Mouse (Mus musculus): ENCODE measurements around the gene Lrrc8b.

Gene Lrrc8b

GRCm38 (mm10) chr5:105425587-105425986 lies 10.0 kb downstream of the Lrrc8b start:
- no peak for DNase-seq

DNA sequence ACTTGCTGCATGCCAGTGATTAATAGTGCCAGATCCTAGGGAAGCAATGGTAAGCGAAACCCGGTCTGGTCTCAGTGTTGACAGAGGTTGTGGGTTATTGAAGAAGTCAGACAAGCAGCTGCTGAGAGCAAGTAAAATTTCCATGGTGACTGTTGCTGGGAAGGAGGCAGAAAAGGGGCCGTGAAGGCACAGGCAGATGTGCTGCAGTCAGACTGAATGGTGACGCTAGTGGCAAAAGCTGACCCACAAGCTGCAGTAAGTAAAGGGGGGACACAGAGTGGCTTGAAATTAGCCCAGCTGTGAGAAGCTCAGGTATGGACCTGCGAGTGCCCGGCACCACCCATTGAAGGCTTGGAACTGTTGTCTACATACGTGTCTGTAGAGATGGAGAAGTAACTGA lies 11.8 kb downstream of the Lrrc8b start:
- no peak for DNase-seq

DNA sequence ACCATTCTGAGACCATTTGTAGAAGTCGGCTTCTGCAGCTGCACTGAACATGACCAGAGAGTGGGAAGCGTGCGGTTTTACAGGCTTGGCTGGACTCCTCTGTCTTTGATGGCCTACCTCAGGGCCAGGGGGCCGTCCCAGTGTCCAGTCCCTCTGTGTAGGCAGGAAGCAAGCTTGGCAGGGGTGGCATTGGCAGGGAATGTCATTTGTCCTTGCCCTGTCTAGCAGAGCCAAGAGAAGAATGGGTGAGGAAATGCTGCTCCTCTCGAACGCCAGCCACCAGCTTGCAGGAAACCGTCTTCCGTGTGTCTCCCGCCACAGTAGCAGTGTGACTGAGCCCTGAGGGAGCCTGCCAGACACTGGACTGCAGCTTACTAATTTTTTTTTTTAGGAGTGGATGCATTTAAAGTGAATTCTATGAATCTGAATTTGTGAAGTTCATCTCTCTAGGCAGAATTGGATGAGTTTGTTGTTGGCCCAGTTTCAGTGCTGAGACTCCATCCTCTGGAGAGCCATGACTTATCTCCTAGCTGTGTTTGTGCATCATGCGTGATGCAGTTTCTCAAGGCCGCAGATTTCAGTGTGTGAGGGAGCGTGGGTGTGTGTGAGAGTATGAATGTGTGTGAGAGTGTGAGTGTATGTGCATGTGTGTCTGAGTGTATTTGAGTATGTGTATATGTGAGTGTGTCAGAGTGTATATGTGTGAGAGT lies 12.8 kb downstream of the Lrrc8b start:
- peak; percentile 73 for DNase-seq

DNA sequence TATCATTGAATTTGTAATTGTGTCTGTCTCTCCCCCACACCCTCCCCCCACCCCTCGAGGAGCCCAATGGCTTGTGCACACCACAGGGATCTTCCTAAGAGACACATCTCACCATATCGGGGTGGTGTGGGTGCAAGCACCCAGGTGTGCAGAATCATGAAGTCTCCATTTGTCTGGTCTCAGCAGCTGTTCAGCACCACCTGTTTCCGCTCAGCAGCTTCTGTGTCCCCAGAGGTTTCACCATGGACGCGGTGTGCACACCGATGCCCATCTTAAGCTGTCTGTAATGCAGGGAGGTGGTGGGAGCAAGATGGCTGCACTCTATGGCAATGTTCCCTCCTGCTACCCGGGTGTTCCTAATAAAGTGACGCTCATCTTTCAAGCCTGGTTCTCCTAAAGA lies 14.6 kb downstream of the Lrrc8b start:
- no peak for DNase-seq

GRCm38 (mm10) chr5:105439608-105440007 lies 24.0 kb downstream of the Lrrc8b start:
- no peak for DNase-seq

DNA sequence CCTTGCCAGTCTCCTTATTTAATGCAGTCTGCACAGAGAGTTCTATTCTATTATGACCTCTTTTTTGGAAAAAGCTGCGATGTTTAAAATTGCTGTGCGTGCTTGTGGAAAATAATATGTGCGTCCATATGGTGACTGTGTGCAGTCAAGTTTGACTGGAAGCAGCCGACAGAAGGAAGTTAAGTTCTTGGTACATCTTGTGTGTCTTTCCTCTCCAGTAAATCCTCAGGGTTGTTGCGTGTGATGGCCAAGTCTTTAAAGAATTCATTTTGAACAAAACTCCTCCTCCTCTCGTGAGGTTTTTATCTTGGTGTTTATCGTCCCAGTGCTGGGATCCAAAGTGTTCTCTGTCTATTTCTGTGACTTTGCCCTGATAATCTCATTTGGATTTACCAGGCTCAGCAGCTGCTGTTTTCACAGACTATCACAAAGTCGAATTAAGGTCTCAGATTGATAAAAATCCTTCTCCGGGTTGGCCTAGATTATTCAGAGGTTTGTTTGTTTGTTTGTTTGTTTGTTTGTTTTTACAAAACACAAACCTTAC lies 25.5 kb downstream of the Lrrc8b start:
- no peak for DNase-seq

GRCm38 (mm10) chr5:105442212-105443000 lies 26.8 kb downstream of the Lrrc8b start:
- DNase-seq, result no peak

GRCm38 (mm10) chr5:105443057-105443815 lies 27.7 kb downstream of the Lrrc8b start:
- no peak for DNase-seq

- no peak for DNase-seq
Observed at GRCm38 (mm10) chr5:105445686-105446085, 30.1 kb downstream of the Lrrc8b start.

DNA sequence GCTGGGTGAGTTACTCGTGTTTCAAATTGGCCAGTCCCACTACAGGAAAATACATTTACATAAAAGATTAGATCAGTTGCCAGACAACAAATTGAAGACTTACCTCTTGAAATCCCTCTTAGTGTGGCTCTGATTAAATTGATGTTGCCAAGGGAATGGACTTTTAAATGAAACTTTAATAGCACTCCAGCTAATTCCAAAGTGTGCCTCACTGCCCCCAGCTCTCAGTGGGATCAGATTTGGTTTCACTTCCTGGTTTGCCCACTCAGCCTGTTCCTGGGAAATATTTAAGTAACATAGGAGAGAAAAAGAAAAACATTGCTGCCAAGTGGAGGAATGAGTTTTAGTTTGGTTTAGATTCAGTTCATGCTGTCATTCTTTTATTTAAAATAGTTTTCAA lies 38.5 kb downstream of the Lrrc8b start:
- DNase-seq, result no peak

DNA sequence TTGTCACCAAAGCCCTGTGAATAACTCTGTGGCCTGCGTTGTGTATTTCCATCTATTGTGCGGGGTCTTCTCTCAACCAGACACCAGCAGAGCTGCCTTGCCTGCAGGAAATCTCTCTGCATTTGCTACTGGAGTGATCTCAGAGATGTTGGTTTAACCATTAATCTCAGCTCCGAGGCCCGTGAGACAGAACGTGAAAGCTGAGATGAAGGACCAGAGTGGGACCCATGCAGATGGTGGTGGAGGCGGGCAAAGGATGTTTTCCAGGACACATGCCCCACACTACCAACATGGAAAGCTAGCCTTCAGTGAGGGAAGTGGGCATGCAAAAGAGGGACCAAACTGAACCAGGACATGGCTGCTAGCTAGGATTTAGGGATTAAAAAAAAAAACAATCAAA lies 43.5 kb downstream of the Lrrc8b start:
- DNase-seq, result no peak

GRCm38 (mm10) chr5:105460551-105460950 lies 45.0 kb downstream of the Lrrc8b start:
- no peak for DNase-seq

- no peak for DNase-seq
Observed at GRCm38 (mm10) chr5:105461076-105461475, 45.5 kb downstream of the Lrrc8b start.

DNA sequence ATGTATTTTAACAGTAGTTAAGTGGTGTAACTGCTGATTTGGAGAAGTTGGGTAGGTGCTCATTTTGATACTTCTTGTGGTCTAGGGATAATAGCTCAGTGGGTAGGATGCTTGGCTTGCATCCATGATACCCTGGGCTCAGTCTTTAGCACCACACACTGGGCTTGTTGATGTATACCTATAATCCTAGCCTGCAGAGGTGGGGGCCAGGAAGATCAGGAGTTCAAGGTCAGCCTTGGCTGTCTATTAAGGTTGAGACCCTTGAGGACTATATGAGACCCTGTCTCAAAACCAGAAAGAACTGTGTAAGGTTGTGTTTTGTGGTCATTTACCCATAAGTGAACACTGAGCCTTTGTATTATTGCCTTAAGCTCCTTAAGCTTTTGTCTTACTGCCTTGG lies 49.1 kb downstream of the Lrrc8b start:
- DNase-seq, result no peak

DNA sequence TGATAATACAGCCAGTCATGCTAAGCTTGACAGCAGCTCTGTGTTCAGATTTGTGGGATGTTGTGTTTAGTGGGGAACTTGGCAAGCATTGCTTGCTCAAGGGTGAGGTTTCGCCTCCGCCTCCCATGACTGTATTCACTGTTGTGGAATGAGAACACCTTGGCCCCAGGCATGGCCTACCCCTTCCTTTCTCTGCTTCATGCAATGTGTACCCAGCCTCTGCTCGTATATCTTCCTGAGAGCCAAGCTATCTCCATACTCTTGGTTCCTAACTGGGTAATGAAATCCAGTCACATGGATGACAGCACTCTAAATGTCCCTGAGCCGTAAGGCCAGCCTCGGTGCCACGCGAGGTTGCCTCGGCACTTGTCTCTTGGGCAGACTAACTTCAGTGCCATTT lies 50.0 kb downstream of the Lrrc8b start:
- DNase-seq, result no peak

GRCm38 (mm10) chr5:105466471-105466902 lies 50.9 kb downstream of the Lrrc8b start:
- no peak for DNase-seq

- DNase-seq, result no peak
Observed at GRCm38 (mm10) chr5:105467271-105467670, 51.7 kb downstream of the Lrrc8b start.

- DNase-seq, result no peak
Observed at GRCm38 (mm10) chr5:105472983-105473705, 57.6 kb downstream of the Lrrc8b start.

DNA sequence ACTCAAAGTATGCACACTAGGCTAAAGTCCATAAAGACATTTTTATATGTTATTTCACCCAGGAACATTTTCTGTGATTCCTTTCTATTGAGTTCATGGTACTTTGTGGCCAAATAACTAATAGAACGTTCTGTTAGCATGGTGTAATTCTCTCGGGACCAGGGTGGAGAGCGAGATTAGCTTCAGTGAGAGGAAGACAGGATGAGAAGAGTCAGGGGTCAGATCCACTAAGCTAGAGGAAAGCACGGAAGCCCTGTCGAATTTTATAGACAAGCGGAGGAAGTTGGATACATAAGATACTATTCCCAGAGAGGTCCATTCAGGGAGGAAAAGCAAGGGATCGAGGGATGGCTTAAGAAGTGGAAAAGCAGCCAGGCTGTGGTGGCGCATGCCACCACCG lies 62.0 kb downstream of the Lrrc8b start:
- no peak for DNase-seq

DNA sequence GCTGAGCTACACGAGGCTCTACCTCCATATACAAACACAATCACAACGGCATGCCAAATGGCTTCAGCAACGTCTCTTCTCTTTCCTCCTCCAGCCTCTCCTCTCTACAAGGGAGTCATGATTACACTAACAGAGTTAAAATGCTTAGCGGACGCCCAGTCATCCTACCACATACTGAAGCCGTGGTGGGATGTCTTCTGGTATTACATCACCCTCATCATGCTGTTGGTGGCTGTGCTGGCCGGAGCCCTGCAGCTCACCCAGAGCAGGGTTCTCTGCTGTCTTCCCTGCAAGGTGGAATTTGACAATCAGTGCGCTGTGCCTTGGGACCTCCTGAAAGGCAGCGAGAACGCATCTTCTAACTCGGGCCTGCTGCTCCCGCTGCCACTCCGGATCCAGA lies 64.1 kb downstream of the Lrrc8b start:
- no peak for DNase-seq

GRCm38 (mm10) chr5:105480561-105480960 lies 65.0 kb downstream of the Lrrc8b start:
- DNase-seq, result no peak

DNA sequence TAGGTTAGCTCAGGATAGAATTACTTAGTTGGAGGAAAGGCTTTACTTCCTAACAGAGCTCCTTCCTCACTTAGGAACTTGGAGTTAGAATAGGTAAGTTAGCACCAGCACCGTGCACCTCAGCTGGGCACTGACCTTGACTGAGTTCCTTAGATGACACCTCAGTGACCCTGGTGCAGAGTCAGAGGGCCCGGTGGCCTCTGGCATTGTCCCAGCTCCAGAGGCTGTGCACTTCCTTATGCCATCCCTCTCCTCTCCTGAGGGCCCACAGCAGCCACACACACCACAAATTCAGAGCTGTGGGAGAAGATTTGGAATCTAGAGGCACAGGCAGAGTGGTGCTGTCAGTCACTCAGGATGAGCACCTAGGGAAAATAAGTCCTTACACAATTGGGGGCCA lies 68.1 kb downstream of the Lrrc8b start:
- no peak for DNase-seq

DNA sequence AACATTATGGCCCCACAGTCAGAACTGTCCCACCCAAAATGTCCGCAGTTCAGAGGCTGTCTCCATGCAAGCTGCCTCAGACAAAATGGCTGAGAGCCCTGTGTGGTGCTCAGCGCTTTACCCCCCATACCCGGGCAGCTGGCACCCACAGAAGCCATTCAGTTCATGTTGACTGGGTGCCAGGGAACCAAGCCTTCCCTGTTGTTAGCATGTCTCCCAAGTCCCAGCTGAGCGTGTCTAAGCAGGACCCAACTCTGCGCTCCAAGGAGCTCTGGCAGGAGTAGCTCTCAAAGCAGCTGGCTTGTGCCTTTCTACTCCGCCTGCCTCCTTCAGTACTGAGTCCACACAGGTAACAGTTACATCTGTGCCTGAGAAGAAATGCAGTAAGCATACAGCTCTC lies 68.7 kb downstream of the Lrrc8b start:
- no peak for DNase-seq
